Mouse (Mus musculus): Measurements from ENCODE around the gene Fam71e1. TPM values are rescaled to one million over a fixed set of nuclear protein-coding genes. Genes with fewer than 3 reads are reported as not detected.

The Fam71e1 gene
- total and polyA plus RNA-seq, 3 experiments = 1.2 to 2.0 TPM; not detected in 1

- H3K9ac ChIP-seq (ENCODE audit: control insufficient read depth, low read depth, low read length, poor library complexity, severe bottlenecking) = no peak within 1 kb of the TSS
- DNase-seq (ENCODE audit: low read depth, low spot score) = no peak
These were observed 31.3 kb upstream of the Fam71e1 start, which contains the start of gene Aspdh for GRCm38 (mm10) chr7:44465111-44465510. Gene Aspdh, plus strand, starts transcription at chr7:44465391.

GRCm38 (mm10) chr7:44466006-44466887, 30.1 kb upstream of the Fam71e1 start:
- no peak for TF ChIP-seq GABPA (IDR thresholded peaks at IDR 0.05; ENCODE audit: low read depth, low read length)
- no peak for TF ChIP-seq CTCF (IDR thresholded peaks at IDR 0.05 in 2 of 3, conservative IDR thresholded peaks at IDR 0.05 in 1 of 3; ENCODE audit: control insufficient read depth in 1 of 3, insufficient read depth in 1 of 3, low read depth in 2 of 3, low read length in 3 of 3, poor library complexity in 1 of 3, severe bottlenecking in 1 of 3)
- no peak for TF ChIP-seq ZKSCAN1 (IDR thresholded peaks at IDR 0.05; ENCODE audit: low read depth, low read length)
- TF ChIP-seq SMC3 (IDR thresholded peaks at IDR 0.05; ENCODE audit: low read depth, low read length) = no peak
- TF ChIP-seq MAZ (IDR thresholded peaks at IDR 0.05; ENCODE audit: low read depth, low read length) = no peak
- TF ChIP-seq ZC3H11A (IDR thresholded peaks at IDR 0.05; ENCODE audit: low read depth, low read length) = no peak
- no peak for TF ChIP-seq TAL1 (IDR thresholded peaks at IDR 0.05; ENCODE audit: low read length)
- no peak for TF ChIP-seq KAT2A (conservative IDR thresholded peaks at IDR 0.05; ENCODE audit: low read depth, low read length)
- TF ChIP-seq MAX (IDR thresholded peaks at IDR 0.05; ENCODE audit: low read length) = no peak
- no peak for TF ChIP-seq JUND (IDR thresholded peaks at IDR 0.05; ENCODE audit: low read depth, low read length)
- no peak for TF ChIP-seq POLR2A (IDR thresholded peaks at IDR 0.05; ENCODE audit: control insufficient read depth in 1 of 2, insufficient read depth in 1 of 2, low read depth in 1 of 2, low read length in 2 of 2, poor library complexity in 1 of 2)
- no peak for TF ChIP-seq POLR2AphosphoS5 (IDR thresholded peaks at IDR 0.05; ENCODE audit: borderline replicate concordance, low read depth, low read length)
- Histone ChIP-seq H3K79me2 (ENCODE audit: control insufficient read depth, insufficient read depth, low read length, poor library complexity) (peaks cover 3% of the 10 kb centered on the region), H3K9me3 (replicated peaks; ENCODE audit: insufficient read depth, low read length) (no peaks in the 10 kb centered on the region), H3K9ac (ENCODE audit: control insufficient read depth, low read depth, low read length, poor library complexity, severe bottlenecking) (no peak overlapping the region), H3K27me3 (ENCODE audit: control insufficient read depth in 1 of 2, insufficient read depth in 2 of 2, low read length in 2 of 2) (no peaks in the 10 kb centered on the region), H3K27ac (ENCODE audit: control insufficient read depth, low read depth, low read length) (no peak overlapping the region), H3K4me1 (ENCODE audit: control insufficient read depth in 1 of 2, insufficient read depth in 2 of 2, low read length in 2 of 2) (peaks cover 0 to 13% of the 10 kb centered on the region in 2 experiments; a peak in 2 of 4 replicates), H3K36me3 (ENCODE audit: control insufficient read depth in 1 of 2, insufficient read depth in 2 of 2, low read length in 2 of 2) (no peaks in the 10 kb centered on the region), H3K4me3 (ENCODE audit: control insufficient read depth in 1 of 2, insufficient read depth in 1 of 2, low read depth in 2 of 2, low read length in 2 of 2) (no peak overlapping the region)
- no peak for DNase-seq (ENCODE audit: low read depth, low spot score)

More at GRCm38 (mm10) chr7:44465111-44465510, 31.3 kb upstream of the Fam71e1 start, which contains the start of gene Aspdh:
- Histone ChIP-seq H3K79me2 (ENCODE audit: control insufficient read depth, insufficient read depth, low read length, poor library complexity) (peaks cover 3% of the 10 kb centered on the region), H3K4me3 (ENCODE audit: control insufficient read depth in 1 of 2, insufficient read depth in 1 of 2, low read depth in 2 of 2, low read length in 2 of 2) (no peak within 1 kb of the TSS), H3K9me3 (replicated peaks; ENCODE audit: insufficient read depth, low read length) (no peaks in the 10 kb centered on the region), H3K4me1 (ENCODE audit: control insufficient read depth in 1 of 2, insufficient read depth in 2 of 2, low read length in 2 of 2) (peaks cover 0 to 13% of the 10 kb centered on the region in 2 experiments; a peak in 2 of 4 replicates), H3K27ac (ENCODE audit: control insufficient read depth, low read depth, low read length) (no peak within 1 kb of the TSS), H3K27me3 (ENCODE audit: control insufficient read depth in 1 of 2, insufficient read depth in 2 of 2, low read length in 2 of 2) (no peaks in the 10 kb centered on the region), H3K36me3 (ENCODE audit: control insufficient read depth in 1 of 2, insufficient read depth in 2 of 2, low read length in 2 of 2) (no peaks in the 10 kb centered on the region)
- TF ChIP-seq HCFC1 (IDR thresholded peaks at IDR 0.05; ENCODE audit: low read depth, low read length) = no peak
- no peak for TF ChIP-seq ELF1 (IDR thresholded peaks at IDR 0.05; ENCODE audit: low read depth, low read length)
- no peak for TF ChIP-seq MEF2A (IDR thresholded peaks at IDR 0.05; ENCODE audit: extremely low read depth, insufficient replicate concordance, low read depth, low read length, poor library complexity, severe bottlenecking)
